Mouse (Mus musculus) hindbrain, embryonic 13.5 days (tissue): ENCODE results near the gene Sugt1. TPM values are rescaled to one million over a fixed set of nuclear protein-coding genes. Genes with fewer than 3 reads are reported as not detected.
A peak's percentile ranks its signal among the peaks of the same experiment; 100 is the strongest.

ENCODE experiments used
- ATAC-seq: fragments of 200-750 bp; cut with Nextera tagmentation; 2 replicates; pipeline ENCODE4 v1.8.0; 2017; ENCODE audit warnings: moderate TSS enrichment; ENCODE audit not compliant: low FRiP score
- H3K27ac ChIP-seq: fragments of 300-500 bp; sonication (generic); 2 replicates; pipeline ENCODE4 v1.5.1; 2015; ENCODE audit warnings: inconsistent platforms, mild to moderate bottlenecking, moderate library complexity
- H3K27me3 ChIP-seq: fragments of 300-500 bp; sonication (generic); 2 replicates; pipeline ENCODE4 v1.6.1; 2015; ENCODE audit warnings: mild to moderate bottlenecking, inconsistent platforms
- H3K36me3 ChIP-seq: fragments of 300-500 bp; sonication (generic); 2 replicates; pipeline ENCODE4 v1.6.1; 2015; ENCODE audit warnings: mild to moderate bottlenecking, inconsistent platforms
- H3K4me1 ChIP-seq: fragments of 300-500 bp; sonication (generic); replicated peaks from 2 replicates; pipeline ENCODE4 v1.6.1; 2015; ENCODE audit warnings: inconsistent platforms
- H3K4me2 ChIP-seq: fragments of 300-500 bp; sonication (generic); 2 replicates; pipeline ENCODE4 v1.6.1; 2015; ENCODE audit warnings: inconsistent platforms, mild to moderate bottlenecking, moderate library complexity
- H3K4me3 ChIP-seq: fragments of 300-500 bp; sonication (generic); 2 replicates; pipeline ENCODE4 v1.5.1; 2015; ENCODE audit warnings: mild to moderate bottlenecking, inconsistent platforms
- H3K9ac ChIP-seq: fragments of 300-500 bp; sonication (generic); 2 replicates; pipeline ENCODE4 v1.6.1; 2015; ENCODE audit warnings: mild to moderate bottlenecking, inconsistent platforms
- H3K9me3 ChIP-seq: fragments of 300-500 bp; sonication (generic); 2 replicates; pipeline ENCODE4 v1.6.1; 2016; ENCODE audit warnings: inconsistent platforms
- WGBS: fragments of 180-500 bp; shearing (Covaris S2); methylation state at CpG from one replicate; pipeline ENCODE4 v1.1.7; 2015; 5-methylcytosine and 5-hydroxymethylcytosine counted together
- polyA plus RNA-seq: library from polyadenylated mRNA; unstranded; fragments of >200 nt; fragmentation: Nextera tagmentation; extraction: Ambion mirVana; gene quantifications from 2 replicates; pipeline ENCODE4 v1.2.1, GENCODE M21; 2015

The Sugt1 gene
- polyA plus RNA-seq, 1 experiment from 2014 or later, result 124 TPM

DNA sequence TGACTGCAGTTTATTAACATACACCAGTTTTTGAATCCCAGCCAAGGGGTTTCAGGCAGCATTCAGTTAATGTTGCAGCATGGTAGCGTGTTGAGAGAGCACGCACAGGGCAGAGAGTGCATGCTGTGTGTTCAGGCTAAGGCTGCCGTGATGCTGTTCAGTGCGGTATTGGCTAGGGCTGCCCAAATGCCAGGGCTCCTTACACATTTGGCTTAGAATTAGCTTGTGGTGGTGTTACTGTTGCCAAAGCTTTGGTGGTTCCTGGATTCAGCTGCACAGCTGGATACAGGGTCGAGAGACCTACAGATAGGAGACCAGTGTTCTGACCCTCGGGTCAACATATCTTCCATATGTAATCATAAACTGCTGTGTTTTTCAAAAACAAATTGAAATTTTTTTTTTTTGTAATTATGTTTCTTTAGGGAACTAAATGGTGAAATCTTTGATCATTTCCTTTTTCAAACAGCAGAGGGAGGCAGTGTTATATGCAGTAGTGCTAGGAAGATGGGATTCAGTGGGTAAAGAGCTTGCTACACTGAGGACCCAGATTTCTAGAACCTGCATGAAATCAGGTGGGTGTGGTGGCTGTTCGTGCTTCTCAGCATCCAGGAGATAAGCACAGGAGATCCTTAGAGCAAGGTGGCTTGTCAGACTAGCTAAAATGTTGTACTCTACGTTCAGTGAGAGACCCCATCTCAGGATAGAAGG lies 29.8 kb downstream of the Sugt1 start:
- H3K9me3 ChIP-seq, result no peaks in the 10 kb centered on the region
- no peak overlapping the region for H3K27ac ChIP-seq
- no peak overlapping the region for H3K9ac ChIP-seq
- no peaks in the 10 kb centered on the region for H3K27me3 ChIP-seq
- 88% methylated on average over 8 of the region's 8 CpGs for WGBS
- no peak overlapping the region for H3K4me3 ChIP-seq
- peaks cover 59% of the 10 kb centered on the region for H3K36me3 ChIP-seq
- 0 out of 2 replicates have a peak, but pooled peaks have one; percentile 59 for ATAC-seq
- H3K4me2 ChIP-seq, result no peak overlapping the region
- no peaks in the 10 kb centered on the region for H3K4me1 ChIP-seq

DNA sequence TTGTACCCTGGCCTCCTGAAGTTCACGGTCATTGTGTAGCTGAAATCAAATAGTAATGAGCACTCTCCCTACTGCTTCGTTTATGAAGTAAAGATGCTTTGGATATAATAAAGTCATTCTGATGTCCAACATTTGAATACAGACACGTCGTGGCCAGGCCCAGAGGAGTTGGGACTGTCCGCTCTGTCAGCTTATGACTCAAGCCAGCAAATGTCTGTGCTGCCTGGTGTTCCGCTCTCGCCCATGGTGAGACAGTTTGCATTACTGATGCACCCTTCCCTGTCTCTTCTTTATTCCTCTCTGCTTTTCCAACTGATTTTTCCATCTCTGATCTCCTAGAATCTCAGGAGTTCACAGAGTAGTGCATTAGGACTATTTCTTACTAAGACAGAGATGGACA lies 32.3 kb downstream of the Sugt1 start:
- Histone ChIP-seq H3K9ac (no peak overlapping the region), H3K27ac (no peak overlapping the region), H3K4me2 (no peak overlapping the region), H3K27me3 (no peaks in the 10 kb centered on the region), H3K4me3 (no peak overlapping the region), H3K36me3 (peaks cover 55% of the 10 kb centered on the region), H3K9me3 (no peaks in the 10 kb centered on the region), H3K4me1 (no peaks in the 10 kb centered on the region)
- 93% methylated on average over 7 of the region's 7 CpGs for WGBS
- no peak for ATAC-seq

DNA sequence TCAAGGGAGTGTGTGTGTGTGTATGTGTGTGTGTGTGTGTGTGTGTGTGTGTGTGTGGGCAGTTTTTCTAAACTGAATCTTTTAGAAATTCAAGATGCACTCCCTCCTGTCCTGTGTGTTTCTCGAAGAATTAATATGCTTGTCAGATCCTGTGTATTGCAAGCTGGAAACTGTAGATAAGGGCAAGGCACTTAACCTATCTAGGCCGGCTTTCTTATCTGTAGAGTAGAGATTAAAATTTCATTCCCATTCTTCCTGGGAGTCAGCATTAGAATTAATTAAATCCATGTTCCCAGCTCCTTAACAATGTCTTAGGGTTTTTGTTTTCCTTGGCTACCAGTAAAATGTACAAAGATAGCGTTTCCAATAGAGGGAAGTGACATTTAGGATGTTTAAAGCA lies 33.7 kb downstream of the Sugt1 start:
- no peaks in the 10 kb centered on the region for H3K9me3 ChIP-seq
- H3K4me1 ChIP-seq, result no peaks in the 10 kb centered on the region
- peaks cover 61% of the 10 kb centered on the region for H3K36me3 ChIP-seq
- no peak overlapping the region for H3K4me3 ChIP-seq
- WGBS, result 80% methylated on average over 3 of the region's 3 CpGs
- no peak for ATAC-seq
- H3K9ac ChIP-seq, result no peak overlapping the region
- H3K27me3 ChIP-seq, result no peaks in the 10 kb centered on the region
- H3K27ac ChIP-seq, result no peak overlapping the region
- H3K4me2 ChIP-seq, result no peak overlapping the region

DNA sequence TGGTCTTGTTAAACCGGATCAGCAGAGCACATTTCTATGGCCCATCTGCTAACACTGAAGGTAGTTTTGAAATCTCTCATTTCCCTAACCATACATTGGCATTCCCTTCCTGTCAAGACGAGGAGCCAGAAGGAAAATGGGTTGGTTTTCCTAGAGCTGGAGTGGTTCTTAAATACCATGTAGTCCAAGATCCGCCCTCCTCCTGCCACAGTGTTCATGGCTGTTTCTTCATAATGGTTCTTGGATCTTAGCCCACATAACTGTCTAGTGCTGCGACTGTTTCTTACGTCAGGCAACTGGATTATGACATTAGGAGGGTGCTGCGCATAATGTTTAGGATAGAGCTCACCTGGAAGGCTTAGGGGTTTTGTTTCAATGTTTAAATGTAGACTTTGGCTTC lies 44.8 kb downstream of the Sugt1 start:
- Histone ChIP-seq H3K4me1 (no peaks in the 10 kb centered on the region), H3K9ac (no peak overlapping the region), H3K4me2 (no peak overlapping the region), H3K36me3 (peaks cover 32% of the 10 kb centered on the region), H3K27me3 (no peaks in the 10 kb centered on the region), H3K27ac (no peak overlapping the region), H3K9me3 (no peaks in the 10 kb centered on the region), H3K4me3 (no peak overlapping the region)
- 89% methylated on average over 6 of the region's 6 CpGs for WGBS
- ATAC-seq, result no peak

DNA sequence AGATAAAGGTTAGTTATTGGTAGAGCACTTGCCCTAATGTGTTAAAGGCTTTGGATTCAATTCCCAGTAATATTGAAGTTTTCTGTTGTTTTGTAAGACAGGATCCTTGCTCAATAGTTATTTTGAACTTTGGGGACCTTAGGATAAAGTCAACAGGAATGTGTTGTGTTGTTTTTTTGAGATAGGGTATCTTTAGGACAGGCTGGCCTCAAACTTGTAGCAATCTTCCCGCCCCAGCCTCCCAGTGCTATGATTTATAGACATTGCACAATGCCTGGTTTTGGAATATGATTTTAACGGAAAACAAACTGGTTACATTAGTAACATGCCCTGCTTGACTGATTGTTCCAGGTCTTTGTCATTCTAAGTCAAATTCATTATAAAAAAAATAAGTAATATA lies 45.7 kb downstream of the Sugt1 start:
- H3K4me3 ChIP-seq, result no peak overlapping the region
- H3K4me1 ChIP-seq, result no peaks in the 10 kb centered on the region
- 96% methylated on average over 2 of the region's 2 CpGs for WGBS
- ATAC-seq, result no peak
- H3K27me3 ChIP-seq, result no peaks in the 10 kb centered on the region
- H3K27ac ChIP-seq, result no peak overlapping the region
- H3K9ac ChIP-seq, result no peak overlapping the region
- H3K4me2 ChIP-seq, result no peak overlapping the region
- no peaks in the 10 kb centered on the region for H3K9me3 ChIP-seq
- H3K36me3 ChIP-seq, result peaks cover 28% of the 10 kb centered on the region

DNA sequence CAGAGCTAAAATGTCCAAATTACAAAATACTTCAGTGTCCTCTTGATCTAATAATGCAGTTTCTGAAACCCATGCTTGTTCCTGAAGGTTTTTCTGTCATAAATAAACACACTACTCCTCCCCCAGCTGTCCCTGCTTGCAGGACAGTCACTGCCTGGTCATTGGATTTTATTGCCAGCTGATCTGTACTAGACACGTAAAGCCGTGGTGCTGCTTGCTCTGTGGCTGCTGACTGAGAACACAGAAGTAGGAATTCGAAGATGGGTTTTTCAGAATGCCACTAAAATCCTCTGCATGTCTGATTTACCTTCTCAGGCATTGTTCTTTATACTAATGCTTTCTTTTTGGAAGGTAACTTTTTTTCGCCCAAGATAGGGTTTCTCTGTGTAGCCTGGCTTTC lies 49.3 kb downstream of the Sugt1 start:
- no peaks in the 10 kb centered on the region for H3K9me3 ChIP-seq
- ATAC-seq, result no peak
- H3K4me3 ChIP-seq, result no peak overlapping the region
- H3K27ac ChIP-seq, result no peak overlapping the region
- WGBS, result 79% methylated on average over 4 of the region's 4 CpGs
- H3K9ac ChIP-seq, result no peak overlapping the region
- H3K4me1 ChIP-seq, result no peaks in the 10 kb centered on the region
- no peak overlapping the region for H3K4me2 ChIP-seq
- no peaks in the 10 kb centered on the region for H3K27me3 ChIP-seq
- 0 out of 2 replicates have a peak, but pooled peaks cover 7% of the 10 kb centered on the region for H3K36me3 ChIP-seq

DNA sequence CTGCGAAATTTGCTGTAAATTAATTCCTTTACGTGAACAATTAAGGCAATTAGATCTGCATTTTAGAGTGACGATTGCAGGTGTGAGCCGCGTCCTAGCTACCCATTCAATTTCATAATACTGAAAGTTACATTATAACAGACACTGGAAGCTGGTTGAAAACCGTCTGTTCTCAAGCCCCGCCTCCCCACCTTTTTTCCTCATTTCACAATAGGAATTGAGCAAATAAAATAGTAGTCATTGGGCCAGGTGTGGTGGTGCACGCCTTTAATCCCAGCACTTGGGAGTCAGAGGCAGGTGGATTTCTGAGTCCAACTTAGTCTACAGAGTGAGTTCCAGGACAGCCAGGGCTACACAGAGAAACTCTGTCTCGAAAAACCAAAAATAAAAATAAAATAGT lies 54.6 kb downstream of the Sugt1 start:
- peaks cover 11% of the 10 kb centered on the region; the same call in 1 of the 2 replicates for H3K4me1 ChIP-seq
- WGBS, result 82% methylated on average over 9 of the region's 9 CpGs
- no peak overlapping the region for H3K4me3 ChIP-seq
- ATAC-seq, result no peak
- no peak overlapping the region for H3K9ac ChIP-seq
- H3K9me3 ChIP-seq, result no peaks in the 10 kb centered on the region
- H3K36me3 ChIP-seq, result no peaks in the 10 kb centered on the region
- no peak overlapping the region for H3K4me2 ChIP-seq
- no peak overlapping the region for H3K27ac ChIP-seq
- no peaks in the 10 kb centered on the region for H3K27me3 ChIP-seq

DNA sequence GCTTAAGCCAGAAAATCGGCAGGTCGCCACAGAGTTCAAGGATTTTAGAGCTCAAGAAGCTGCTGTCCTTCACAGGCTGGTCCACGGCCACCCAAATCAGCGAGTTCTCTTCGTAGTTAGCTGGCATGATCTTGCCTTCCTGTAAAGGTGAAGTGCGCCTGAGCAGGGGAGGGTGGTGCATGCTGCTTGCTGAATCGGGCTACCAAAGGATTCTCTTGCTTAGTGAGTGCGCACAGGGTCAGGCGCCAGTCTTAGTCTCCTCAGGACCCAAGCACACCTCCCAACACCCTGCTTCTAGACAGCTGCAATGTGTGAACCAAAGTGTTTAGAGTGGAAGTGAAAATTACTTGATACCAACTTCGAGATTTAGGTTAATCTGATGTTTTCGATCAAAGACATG lies 57.9 kb downstream of the Sugt1 start:
- Histone ChIP-seq H3K9me3 (no peaks in the 10 kb centered on the region), H3K4me2 (no peak overlapping the region), H3K9ac (no peak overlapping the region), H3K27me3 (no peaks in the 10 kb centered on the region), H3K27ac (no peak overlapping the region), H3K4me1 (peaks cover 11% of the 10 kb centered on the region; the same call in 1 of the 2 replicates), H3K36me3 (no peaks in the 10 kb centered on the region), H3K4me3 (no peak overlapping the region)
- ATAC-seq, result no peak
- 43% methylated on average over 11 of the region's 11 CpGs for WGBS

DNA sequence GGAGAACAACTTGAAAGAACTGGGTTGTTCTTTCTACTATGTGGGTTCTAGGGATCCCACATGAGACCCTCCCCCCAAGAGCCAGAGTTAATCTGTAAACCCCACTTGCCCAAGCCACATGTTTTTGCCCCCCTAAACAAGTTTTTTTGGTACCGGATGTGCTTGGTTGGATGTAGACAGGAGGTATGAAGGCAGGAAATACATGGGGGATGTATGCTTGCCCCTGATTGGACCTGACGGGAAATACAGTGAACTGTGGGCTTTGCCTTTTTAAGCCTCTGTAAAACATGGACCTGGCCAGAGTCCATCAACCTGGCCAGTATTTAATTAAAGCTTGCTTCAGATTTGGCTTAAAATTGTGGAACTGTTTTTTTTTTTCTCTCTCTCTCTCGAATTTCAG lies 62.2 kb downstream of the Sugt1 start:
- H3K4me3 ChIP-seq, result no peak overlapping the region
- ATAC-seq, result no peak
- no peaks in the 10 kb centered on the region for H3K36me3 ChIP-seq
- no peaks in the 10 kb centered on the region for H3K9me3 ChIP-seq
- H3K9ac ChIP-seq, result no peak overlapping the region
- WGBS, result 82% methylated on average over 3 of the region's 3 CpGs
- H3K27me3 ChIP-seq, result no peaks in the 10 kb centered on the region
- H3K4me1 ChIP-seq, result peaks cover 9% of the 10 kb centered on the region; the same call in 1 of the 2 replicates
- H3K4me2 ChIP-seq, result no peak overlapping the region
- no peak overlapping the region for H3K27ac ChIP-seq

DNA sequence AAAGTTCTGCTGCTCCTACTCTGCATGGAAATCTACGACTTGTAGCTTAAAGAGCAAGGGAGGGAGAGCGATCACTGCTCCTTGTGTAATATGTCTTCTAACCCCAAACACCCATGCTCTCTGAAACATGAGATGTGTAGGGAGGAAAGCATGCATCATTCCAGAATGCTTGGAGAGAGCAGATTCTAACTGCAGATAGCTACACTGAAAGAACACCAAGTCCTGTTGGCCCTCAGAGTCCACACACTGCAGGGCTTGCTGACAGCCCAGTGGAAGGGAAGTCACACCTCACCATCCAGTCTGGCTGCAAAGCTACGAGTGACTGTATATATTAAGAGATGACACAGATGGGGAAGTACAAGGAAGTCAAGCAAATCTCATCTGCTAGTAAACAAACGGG lies 65.2 kb downstream of the Sugt1 start:
- WGBS, result 74% methylated on average over 4 of the region's 4 CpGs
- ATAC-seq, result no peak
- no peak overlapping the region for H3K27ac ChIP-seq
- H3K4me3 ChIP-seq, result no peak overlapping the region
- H3K4me2 ChIP-seq, result no peak overlapping the region
- H3K9me3 ChIP-seq, result no peaks in the 10 kb centered on the region
- no peaks in the 10 kb centered on the region for H3K27me3 ChIP-seq
- H3K4me1 ChIP-seq, result peaks cover under 1% of the 10 kb centered on the region; the same call in 1 of the 2 replicates
- H3K9ac ChIP-seq, result no peak overlapping the region
- no peaks in the 10 kb centered on the region for H3K36me3 ChIP-seq

DNA sequence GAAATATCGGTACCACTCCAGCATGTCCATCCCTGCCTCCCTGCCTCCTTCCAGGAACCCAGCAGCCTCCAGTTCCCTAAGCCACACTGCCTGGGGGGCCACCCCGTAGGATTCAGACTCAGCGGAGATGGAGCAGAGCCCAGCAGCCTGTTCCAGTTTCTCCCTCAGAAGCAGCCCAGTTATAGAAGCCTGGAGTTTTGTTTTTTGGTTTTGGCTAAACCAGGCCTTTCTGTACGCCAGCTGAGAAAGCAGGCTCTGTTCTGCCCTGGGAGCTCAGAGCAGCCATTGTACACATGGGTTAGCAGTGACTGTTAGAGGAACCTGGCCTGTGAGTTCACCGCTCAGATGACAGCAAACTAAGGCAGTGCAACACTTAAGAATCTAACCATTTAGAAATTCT lies 70.8 kb downstream of the Sugt1 start:
- Histone ChIP-seq H3K4me1 (peaks cover 44% of the 10 kb centered on the region), H3K9ac (no peak overlapping the region), H3K27me3 (peaks cover 9% of the 10 kb centered on the region), H3K27ac (peak overlapping the region; percentile 79), H3K4me2 (no peak overlapping the region), H3K4me3 (no peak overlapping the region), H3K36me3 (no peaks in the 10 kb centered on the region), H3K9me3 (no peaks in the 10 kb centered on the region)
- ATAC-seq, result 0 out of 2 replicates have a peak, but pooled peaks have one; percentile 11
- WGBS, result 55% methylated on average over 5 of the region's 5 CpGs

DNA sequence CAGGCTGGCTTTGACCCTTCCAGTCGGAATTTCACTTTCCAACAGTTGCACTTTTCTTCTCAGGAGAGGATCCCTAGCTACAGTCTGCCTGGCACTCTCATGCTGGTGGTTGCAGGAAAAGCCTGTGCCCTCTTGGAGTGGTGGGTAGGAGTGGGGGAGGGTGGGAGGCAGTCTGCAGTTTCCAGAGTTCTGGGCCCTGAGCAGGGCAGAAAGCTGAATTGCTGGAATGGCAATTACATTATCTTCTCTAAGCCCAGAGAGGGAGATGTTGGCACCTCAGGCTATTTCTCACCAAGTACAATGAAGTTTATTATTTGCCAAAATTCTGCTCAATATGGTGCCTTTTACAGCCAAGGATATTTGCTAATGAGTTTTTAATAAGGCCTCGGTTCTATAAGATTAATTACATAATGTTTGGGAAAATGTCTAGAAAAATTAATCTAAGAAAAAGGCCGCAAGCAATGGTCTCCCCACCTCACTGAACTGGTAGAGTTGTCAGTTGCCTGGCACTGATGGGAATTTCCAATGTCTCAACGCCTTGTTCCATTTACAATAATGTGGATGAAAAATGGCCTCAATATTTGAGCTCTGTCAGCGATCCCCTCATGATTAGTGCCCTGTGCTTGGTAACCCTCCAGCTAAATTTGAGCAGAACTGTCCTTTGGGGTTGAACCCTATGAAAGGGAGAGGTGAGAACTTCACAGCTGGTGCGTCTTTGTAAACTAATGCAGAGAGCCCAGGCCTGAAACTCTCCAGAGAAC lies 71.4 kb downstream of the Sugt1 start:
- Histone ChIP-seq H3K27me3 (peaks cover 9% of the 10 kb centered on the region), H3K9ac (no peak overlapping the region), H3K9me3 (no peaks in the 10 kb centered on the region), H3K27ac (peak overlapping the region; percentile 79), H3K4me3 (no peak overlapping the region), H3K36me3 (no peaks in the 10 kb centered on the region), H3K4me1 (peaks cover 44% of the 10 kb centered on the region), H3K4me2 (no peak overlapping the region)
- ATAC-seq, result peak; percentile 76
- 48% methylated on average over 6 of the region's 6 CpGs for WGBS

DNA sequence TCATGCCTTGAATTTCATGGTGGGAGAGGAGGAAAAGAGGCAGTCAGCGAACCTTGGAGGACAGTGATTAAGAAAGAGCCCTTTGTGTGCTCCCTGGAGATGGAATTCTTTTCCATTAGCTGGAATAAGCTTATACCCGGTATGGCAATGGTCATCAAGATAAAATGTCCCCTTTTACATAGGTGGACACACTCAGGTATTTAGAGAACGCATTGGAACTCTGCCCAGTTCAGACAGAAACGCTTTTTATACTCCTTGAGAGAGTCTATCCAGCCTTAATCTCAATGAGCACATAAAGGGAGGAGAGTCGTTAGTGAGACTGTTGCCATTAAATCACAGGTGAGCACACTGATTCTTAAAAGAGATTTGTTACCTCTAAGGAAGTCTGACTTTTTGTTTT lies 73.0 kb downstream of the Sugt1 start:
- H3K9ac ChIP-seq, result no peak overlapping the region

More for the DNA sequence above, 73.0 kb downstream of the Sugt1 start:
- no peak for ATAC-seq
- Histone ChIP-seq H3K9me3 (no peaks in the 10 kb centered on the region), H3K36me3 (no peaks in the 10 kb centered on the region), H3K27me3 (peaks cover 9% of the 10 kb centered on the region), H3K4me2 (no peak overlapping the region; the same call in 1 of the 2 replicates), H3K4me1 (peaks cover 44% of the 10 kb centered on the region), H3K4me3 (no peak overlapping the region), H3K27ac (0 out of 2 replicates have a peak overlapping the region, but pooled peaks have one; percentile 8)
- WGBS, result 37% methylated on average over 5 of the region's 5 CpGs
